13 mouse cellular contexts compared by ENCODE assay signal in genomic region chr5:120512911-120513555, GRCm38 (mm10). TPM values are rescaled to one million over a fixed set of nuclear protein-coding genes. Genes with fewer than 3 reads are reported as not detected.
A peak's percentile ranks its signal among the peaks of the same experiment; 100 is the strongest.
DNase-seq lines count a peak whose midpoint lies in the region; ATAC-seq and TF ChIP-seq lines count a peak whose summit lies in the region.
"Had no signal": no experiment of that assay in that cellular context is flagged by ENCODE, and none has a peak within 500 bp of the region (broad histone marks: within the 10 kb centered on the region; RNA-seq: fewer than 3 reads in every experiment).

No protein-coding gene starts in this region.

- H3K9me3 ChIP-seq in midbrain, embryonic 10.5 days (replicated peaks): no peaks in the 10 kb centered on the region
- H3K9me3 ChIP-seq in midbrain, embryonic 15.5 days: no peaks in the 10 kb centered on the region
- H3K9me3 ChIP-seq in kidney, postnatal 0 days (replicated peaks; ENCODE audit: low read length): no peaks in the 10 kb centered on the region
- H3K9me3 ChIP-seq in liver, postnatal 0 days (ENCODE audit: low read length): no peaks in the 10 kb centered on the region
- H3K9me3 ChIP-seq: lung, embryonic 15.5 days had no signal

- 0 out of 2 replicates have a peak overlapping the region, but pooled peaks have one; percentile 5 for H3K4me3 ChIP-seq in midbrain, embryonic 10.5 days
- no peak overlapping the region for H3K4me3 ChIP-seq in midbrain, embryonic 15.5 days
- no peak overlapping the region for H3K4me3 ChIP-seq in kidney, postnatal 0 days (replicated peaks; ENCODE audit: low read depth, low read length)
- peak overlapping the region; percentile 55 for H3K4me3 ChIP-seq in liver, postnatal 0 days (ENCODE audit: low read depth, low read length)
- H3K4me3 ChIP-seq: left cerebral cortex, adult 2 months; lung, embryonic 15.5 days had no signal

- H3K4me2 ChIP-seq in midbrain, embryonic 15.5 days: no peak overlapping the region
- H3K4me2 ChIP-seq in kidney, postnatal 0 days (ENCODE audit: low read length): peak overlapping the region; percentile 39
- peak overlapping the region; percentile 68 for H3K4me2 ChIP-seq in liver, postnatal 0 days (ENCODE audit: low read depth, low read length)
- H3K4me2 ChIP-seq: lung, embryonic 15.5 days had no signal

- no peaks in the 10 kb centered on the region for H3K36me3 ChIP-seq in midbrain, embryonic 10.5 days
- H3K36me3 ChIP-seq in midbrain, embryonic 15.5 days (replicated peaks): no peaks in the 10 kb centered on the region
- H3K36me3 ChIP-seq in kidney, postnatal 0 days (ENCODE audit: insufficient read depth, low read length): no peaks in the 10 kb centered on the region
- H3K36me3 ChIP-seq in liver, postnatal 0 days (replicated peaks; ENCODE audit: insufficient read depth, low read length): no peaks in the 10 kb centered on the region
- H3K36me3 ChIP-seq: lung, embryonic 15.5 days had no signal

- H3K27ac ChIP-seq in midbrain, embryonic 10.5 days (replicated peaks): no peak overlapping the region
- H3K27ac ChIP-seq in midbrain, embryonic 15.5 days: no peak overlapping the region
- H3K27ac ChIP-seq in kidney, postnatal 0 days: peak overlapping the region; percentile 71
- peak overlapping the region; percentile 95 for H3K27ac ChIP-seq in liver, postnatal 0 days (ENCODE audit: low read depth)
- H3K27ac ChIP-seq: left cerebral cortex, adult 2 months; lung, embryonic 15.5 days had no signal

- no peak for ATAC-seq in midbrain, embryonic 15.5 days (replicated peaks)
- no peak for ATAC-seq in kidney, postnatal 0 days (replicated peaks; ENCODE audit: low FRiP score, low read depth)
- no peak for ATAC-seq in liver, postnatal 0 days
- ATAC-seq in frontal cortex, adult (ENCODE audit: low TSS enrichment): no peak
- ATAC-seq: forebrain, embryonic 14.5 days had no signal

- no peak for TF ChIP-seq CTCF in kidney, postnatal 0 days (IDR thresholded peaks at IDR 0.05; ENCODE audit: low read depth)
- TF ChIP-seq CTCF in liver, postnatal 0 days (IDR thresholded peaks at IDR 0.05; ENCODE audit: low read depth): no peak

- TF ChIP-seq EP300 in liver, postnatal 0 days (IDR thresholded peaks at IDR 0.05; ENCODE audit: low read depth): no peak

- 41% methylated on average over 15 of the region's 15 CpGs for WGBS in midbrain, embryonic 10.5 days
- 34% methylated on average over 15 of the region's 15 CpGs for WGBS in midbrain, embryonic 15.5 days
- WGBS in kidney, postnatal 0 days: 43% methylated on average over 15 of the region's 15 CpGs
- 63% methylated on average over 15 of the region's 15 CpGs for WGBS in liver, postnatal 0 days (ENCODE audit: insufficient replicate concordance)

- no peak overlapping the region for H3K9ac ChIP-seq in midbrain, embryonic 15.5 days
- 0 out of 2 replicates have a peak overlapping the region, but pooled peaks have one; percentile 18 for H3K9ac ChIP-seq in kidney, postnatal 0 days (ENCODE audit: low read depth, low read length)
- peak overlapping the region; percentile 21; the same call in 1 of the 2 replicates for H3K9ac ChIP-seq in liver, postnatal 0 days (replicated peaks)
- H3K9ac ChIP-seq: lung, embryonic 15.5 days had no signal

- peaks cover 56% of the 10 kb centered on the region for H3K4me1 ChIP-seq in midbrain, embryonic 10.5 days
- peaks cover 20% of the 10 kb centered on the region; the same call in 1 of the 2 replicates for H3K4me1 ChIP-seq in midbrain, embryonic 15.5 days
- peaks cover 28% of the 10 kb centered on the region for H3K4me1 ChIP-seq in kidney, postnatal 0 days (replicated peaks; ENCODE audit: insufficient read depth, low read length)
- H3K4me1 ChIP-seq in liver, postnatal 0 days (ENCODE audit: insufficient read depth): peaks cover 37% of the 10 kb centered on the region

- DNase-seq in embryo, embryonic 10 days (ENCODE audit: low spot score): peak; percentile 35
- DNase-seq in embryo, embryonic 9.5 days (ENCODE audit: extremely low spot score): no peak
- no peak for DNase-seq in midbrain, embryonic 10.5 days (ENCODE audit: low spot score)
- DNase-seq in kidney, postnatal 0 days (ENCODE audit: low spot score): peak; percentile 27
- no peak for DNase-seq in liver, postnatal 0 days
- no peak for DNase-seq in right cerebral cortex, postnatal 14 days
- DNase-seq: heart, adult 2 months; thymus, postnatal 25 days had no signal

- H3K27me3 ChIP-seq in midbrain, embryonic 10.5 days (ENCODE audit: low read depth, poor library complexity, severe bottlenecking): peaks cover 30% of the 10 kb centered on the region
- peaks cover 13% of the 10 kb centered on the region for H3K27me3 ChIP-seq in midbrain, embryonic 15.5 days (replicated peaks)
- no peaks in the 10 kb centered on the region for H3K27me3 ChIP-seq in kidney, postnatal 0 days (ENCODE audit: insufficient read depth, low read length)
- no peaks in the 10 kb centered on the region for H3K27me3 ChIP-seq in liver, postnatal 0 days (ENCODE audit: insufficient read depth, low read length)
- H3K27me3 ChIP-seq: lung, embryonic 15.5 days had no signal

RNA-seq across cellular contexts. Expression of gene Slc8b1, which starts 2.1 kb away (rescaled TPM):
- 3.9 and 4.6 TPM in 2 replicates for polyA plus RNA-seq in midbrain, embryonic 10.5 days (2016; fragmentation: Nextera tagmentation; extraction: Ambion mirVana)
- 1.6 and 2.5 TPM in 2 replicates for polyA plus RNA-seq in midbrain, embryonic 15.5 days (2015; fragmentation: Nextera tagmentation; extraction: Ambion mirVana)
- polyA plus RNA-seq in kidney, postnatal 0 days (2015; fragmentation: Nextera tagmentation; extraction: Ambion mirVana): 9.5 and 9.8 TPM in 2 replicates
- 15.3 and 17.1 TPM in 2 replicates for polyA plus RNA-seq in liver, postnatal 0 days (2015; fragmentation: Nextera tagmentation; extraction: Ambion mirVana)

RNA-seq across cellular contexts. Expression of gene Plbd2, which starts 9.6 kb away (rescaled TPM):
- 35.6 and 37.0 TPM in 2 replicates for polyA plus RNA-seq in midbrain, embryonic 10.5 days (2016; fragmentation: Nextera tagmentation; extraction: Ambion mirVana)
- 36.8 and 37.2 TPM in 2 replicates for polyA plus RNA-seq in midbrain, embryonic 15.5 days (2015; fragmentation: Nextera tagmentation; extraction: Ambion mirVana)
- polyA plus RNA-seq in kidney, postnatal 0 days (2015; fragmentation: Nextera tagmentation; extraction: Ambion mirVana): 73.7 and 78.2 TPM in 2 replicates
- 53.6 and 54.1 TPM in 2 replicates for polyA plus RNA-seq in liver, postnatal 0 days (2015; fragmentation: Nextera tagmentation; extraction: Ambion mirVana)

RNA-seq across cellular contexts. Expression of gene Sds, which starts 36.7 kb away (rescaled TPM):
- polyA plus RNA-seq in midbrain, embryonic 10.5 days (2016; fragmentation: Nextera tagmentation; extraction: Ambion mirVana): not detected in 2 replicates
- polyA plus RNA-seq in midbrain, embryonic 15.5 days (2015; fragmentation: Nextera tagmentation; extraction: Ambion mirVana): 0.36 TPM in 1 of 2 replicates, not detected in the other
- polyA plus RNA-seq in kidney, postnatal 0 days (2015; fragmentation: Nextera tagmentation; extraction: Ambion mirVana): not detected in 2 replicates
- 32.4 and 32.5 TPM in 2 replicates for polyA plus RNA-seq in liver, postnatal 0 days (2015; fragmentation: Nextera tagmentation; extraction: Ambion mirVana)
- polyA plus RNA-seq: forebrain, embryonic 14.5 days; lung, embryonic 15.5 days had no signal

RNA-seq across cellular contexts. Expression of gene Sdsl, which starts 40.4 kb away (rescaled TPM):
- polyA plus RNA-seq in midbrain, embryonic 10.5 days (2016; fragmentation: Nextera tagmentation; extraction: Ambion mirVana): 5.5 and 6.2 TPM in 2 replicates
- polyA plus RNA-seq in midbrain, embryonic 15.5 days (2015; fragmentation: Nextera tagmentation; extraction: Ambion mirVana): 5.6 and 6.0 TPM in 2 replicates
- polyA plus RNA-seq in kidney, postnatal 0 days (2015; fragmentation: Nextera tagmentation; extraction: Ambion mirVana): 12.0 and 13.3 TPM in 2 replicates
- 21.0 and 24.5 TPM in 2 replicates for polyA plus RNA-seq in liver, postnatal 0 days (2015; fragmentation: Nextera tagmentation; extraction: Ambion mirVana)

Comparison
In these comparisons a context has a peak if more than half of its experiments do, and no peak if none do; other contexts are left out.
1. DNase-seq: peak in embryo, embryonic 10 days (single experiment) and kidney, postnatal 0 days (single experiment); none in embryo, embryonic 9.5 days (single experiment), midbrain, embryonic 10.5 days (single experiment), liver, postnatal 0 days (single experiment) and right cerebral cortex, postnatal 14 days (single experiment).
2. H3K4me3 ChIP-seq: peak in midbrain, embryonic 10.5 days (single experiment) and liver, postnatal 0 days (single experiment); none in midbrain, embryonic 15.5 days (single experiment) and kidney, postnatal 0 days (single experiment).
3. H3K27ac ChIP-seq: peak in kidney, postnatal 0 days (single experiment) and liver, postnatal 0 days (single experiment); none in midbrain, embryonic 10.5 days (single experiment) and midbrain, embryonic 15.5 days (single experiment).
4. RNA of gene Sds, which starts 36.7 kb away (polyA plus RNA-seq): 32.4 to 32.5 TPM in liver, postnatal 0 days; 0.36 TPM in midbrain, embryonic 15.5 days, not detected in midbrain, embryonic 10.5 days and not detected in kidney, postnatal 0 days; every median in the first group is over 10 times any median in the second.